Mouse (Mus musculus): Measurements from ENCODE around the gene Shf. TPM values are rescaled to one million over a fixed set of nuclear protein-coding genes. Genes with fewer than 3 reads are reported as not detected.
A peak's percentile ranks its signal among the peaks of the same experiment; 100 is the strongest.
"Not testable (repeated sequence)": the region's sequence is repeated elsewhere in the genome, so short reads cannot be mapped to it uniquely, and the experiment has no call there.

The Shf gene
- polyA plus RNA-seq, 1 experiment = 12.3 TPM

- H3K4me3 ChIP-seq (ENCODE audit: insufficient read depth, low read length) = no peak overlapping the region
- TF ChIP-seq POLR2A (IDR thresholded peaks at IDR 0.05; ENCODE audit: low read depth, low read length) (no peak), CTCF (IDR thresholded peaks at IDR 0.05; ENCODE audit: borderline replicate concordance, insufficient read depth, low read length) (no peak)
- no peak overlapping the region for H3K27ac ChIP-seq (ENCODE audit: insufficient read depth, low read length)
- peaks cover 6% of the 10 kb centered on the region; the same call in 1 of the 2 replicates for H3K4me1 ChIP-seq (ENCODE audit: control insufficient read depth, insufficient read depth, low read length)
Observed at GRCm38 (mm10) chr2:122332222-122332621, 36.7 kb downstream of the Shf start.

DNA sequence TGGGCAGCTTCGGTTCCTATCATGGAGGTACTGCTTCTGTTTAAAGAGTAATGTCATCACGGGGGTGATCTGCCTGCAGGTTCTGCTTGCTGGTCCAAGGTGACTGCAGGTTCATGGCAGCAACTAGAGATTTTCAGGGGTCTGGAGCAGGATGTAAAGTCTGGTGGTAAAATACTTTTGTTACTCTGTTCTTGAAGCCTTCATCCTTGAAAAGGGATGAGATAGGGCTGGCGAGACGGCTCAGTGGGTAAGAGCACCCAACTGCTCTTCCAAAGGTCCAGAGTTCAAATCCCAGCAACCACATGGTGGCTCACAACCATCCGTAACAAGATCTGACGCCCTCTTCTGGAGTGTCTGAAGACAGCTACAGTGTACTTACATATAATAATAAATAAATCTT lies 38.6 kb downstream of the Shf start:
- not testable (repeated sequence) for H3K4me1 ChIP-seq (ENCODE audit: control insufficient read depth, insufficient read depth, low read length); H3K27ac ChIP-seq (ENCODE audit: insufficient read depth, low read length); H3K4me3 ChIP-seq (ENCODE audit: insufficient read depth, low read length)

- peaks cover 14% of the 10 kb centered on the region for H3K4me1 ChIP-seq (ENCODE audit: control insufficient read depth, insufficient read depth, low read length)
- TF ChIP-seq CTCF (IDR thresholded peaks at IDR 0.05; ENCODE audit: borderline replicate concordance, insufficient read depth, low read length) (no peak), POLR2A (IDR thresholded peaks at IDR 0.05; ENCODE audit: low read depth, low read length) (no peak)
- H3K4me3 ChIP-seq (ENCODE audit: insufficient read depth, low read length) = no peak overlapping the region
- peak overlapping the region; percentile 53; the same call in 1 of the 2 replicates for H3K27ac ChIP-seq (ENCODE audit: insufficient read depth, low read length)
Observed at GRCm38 (mm10) chr2:122327986-122328385, 41.0 kb downstream of the Shf start.

GRCm38 (mm10) chr2:122325361-122325760 lies 43.6 kb downstream of the Shf start:
- Histone ChIP-seq H3K4me3 (ENCODE audit: insufficient read depth, low read length) (no peak overlapping the region), H3K27ac (ENCODE audit: insufficient read depth, low read length) (0 out of 2 replicates have a peak overlapping the region, but pooled peaks have one; percentile 20), H3K4me1 (ENCODE audit: control insufficient read depth, insufficient read depth, low read length) (peaks cover 14% of the 10 kb centered on the region)
- no peak for TF ChIP-seq POLR2A (IDR thresholded peaks at IDR 0.05; ENCODE audit: low read depth, low read length)
- no peak for TF ChIP-seq CTCF (IDR thresholded peaks at IDR 0.05; ENCODE audit: borderline replicate concordance, insufficient read depth, low read length)

- Histone ChIP-seq H3K27ac (ENCODE audit: insufficient read depth, low read length) (no peak overlapping the region), H3K4me1 (ENCODE audit: control insufficient read depth, insufficient read depth, low read length) (peaks cover 14% of the 10 kb centered on the region), H3K4me3 (ENCODE audit: insufficient read depth, low read length) (no peak overlapping the region)
- TF ChIP-seq POLR2A (IDR thresholded peaks at IDR 0.05; ENCODE audit: low read depth, low read length) = no peak
- TF ChIP-seq CTCF (IDR thresholded peaks at IDR 0.05; ENCODE audit: borderline replicate concordance, insufficient read depth, low read length) = no peak
Observed at GRCm38 (mm10) chr2:122324586-122324985, 44.4 kb downstream of the Shf start.

GRCm38 (mm10) chr2:122323960-122324359 lies 45.0 kb downstream of the Shf start:
- TF ChIP-seq POLR2A (IDR thresholded peaks at IDR 0.05; ENCODE audit: low read depth, low read length) (no peak), CTCF (IDR thresholded peaks at IDR 0.05; ENCODE audit: borderline replicate concordance, insufficient read depth, low read length) (no peak)
- H3K27ac ChIP-seq (ENCODE audit: insufficient read depth, low read length) = no peak overlapping the region
- peaks cover 14% of the 10 kb centered on the region for H3K4me1 ChIP-seq (ENCODE audit: control insufficient read depth, insufficient read depth, low read length)
- no peak overlapping the region for H3K4me3 ChIP-seq (ENCODE audit: insufficient read depth, low read length)

DNA sequence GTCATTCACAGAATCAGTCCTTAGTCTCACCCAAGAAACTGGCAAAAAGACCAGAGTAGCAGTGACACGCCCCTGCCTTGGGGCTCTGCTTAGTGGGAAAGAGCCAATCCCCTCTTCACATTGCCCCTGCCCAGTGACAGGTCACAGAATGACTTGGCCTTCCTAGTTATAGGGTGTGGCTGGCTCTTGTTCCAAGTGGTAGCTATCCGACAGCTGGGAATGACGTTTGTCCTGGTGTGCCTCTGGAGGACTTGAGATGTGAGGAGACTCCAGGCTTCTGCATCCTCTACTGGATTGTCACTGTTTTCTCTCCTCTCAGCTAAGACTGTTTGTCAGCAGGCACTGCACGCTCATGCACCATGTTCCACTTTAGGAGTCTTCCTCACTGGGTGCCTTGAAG lies 51.6 kb downstream of the Shf start:
- Histone ChIP-seq H3K27ac (ENCODE audit: insufficient read depth, low read length) (no peak overlapping the region), H3K4me3 (ENCODE audit: insufficient read depth, low read length) (no peak overlapping the region), H3K4me1 (ENCODE audit: control insufficient read depth, insufficient read depth, low read length) (no peaks in the 10 kb centered on the region)
- TF ChIP-seq POLR2A (IDR thresholded peaks at IDR 0.05; ENCODE audit: low read depth, low read length) (no peak), CTCF (IDR thresholded peaks at IDR 0.05; ENCODE audit: borderline replicate concordance, insufficient read depth, low read length) (no peak)

GRCm38 (mm10) chr2:122315372-122315771 lies 53.6 kb downstream of the Shf start, which contains the start of gene Duox1:
Gene Duox1 (plus strand): TSS chr2:122315672.
- TF ChIP-seq CTCF (IDR thresholded peaks at IDR 0.05; ENCODE audit: borderline replicate concordance, insufficient read depth, low read length) (no peak), POLR2A (IDR thresholded peaks at IDR 0.05; ENCODE audit: low read depth, low read length) (no peak)
- no peaks in the 10 kb centered on the region for H3K4me1 ChIP-seq (ENCODE audit: control insufficient read depth, insufficient read depth, low read length)
- H3K4me3 ChIP-seq (ENCODE audit: insufficient read depth, low read length) = no peak within 1 kb of the TSS
- no peak within 1 kb of the TSS for H3K27ac ChIP-seq (ENCODE audit: insufficient read depth, low read length)

DNA sequence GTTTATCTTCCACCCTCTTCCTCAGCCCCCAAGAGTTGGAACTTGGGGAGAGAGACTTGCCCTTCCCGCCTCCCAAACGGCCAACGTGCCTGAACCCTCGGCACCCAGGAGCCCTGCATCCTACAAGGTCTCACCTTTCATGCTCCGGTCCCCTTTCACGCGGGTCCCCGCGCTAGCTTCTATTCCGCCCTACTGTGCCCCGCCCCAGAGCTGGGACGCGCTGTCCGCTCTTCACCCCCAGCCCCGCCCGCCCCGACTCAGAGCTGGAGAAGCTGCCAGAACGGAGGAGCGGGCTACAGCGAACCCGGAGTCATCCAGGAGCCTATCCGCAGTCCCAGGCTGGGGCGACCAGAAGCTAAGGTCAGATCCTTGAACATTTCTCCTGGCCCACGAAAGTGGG lies 55.4 kb downstream of the Shf start, which contains the start of gene Duoxa1:
Gene Duoxa1, minus strand, starts transcription at position 195 of the 400 bp plus-strand sequence.
- Histone ChIP-seq H3K4me1 (ENCODE audit: control insufficient read depth, insufficient read depth, low read length) (no peaks in the 10 kb centered on the region), H3K27ac (ENCODE audit: insufficient read depth, low read length) (no peak within 1 kb of the TSS), H3K4me3 (ENCODE audit: insufficient read depth, low read length) (no peak within 1 kb of the TSS)
- TF ChIP-seq POLR2A (IDR thresholded peaks at IDR 0.05; ENCODE audit: low read depth, low read length) (no peak), CTCF (IDR thresholded peaks at IDR 0.05; ENCODE audit: borderline replicate concordance, insufficient read depth, low read length) (no peak)

GRCm38 (mm10) chr2:122312722-122313417 lies 56.1 kb downstream of the Shf start:
- Histone ChIP-seq H3K4me3 (ENCODE audit: insufficient read depth, low read length) (no peak overlapping the region), H3K27ac (ENCODE audit: insufficient read depth, low read length) (no peak overlapping the region), H3K4me1 (ENCODE audit: control insufficient read depth, insufficient read depth, low read length) (no peaks in the 10 kb centered on the region)
- TF ChIP-seq CTCF (IDR thresholded peaks at IDR 0.05; ENCODE audit: borderline replicate concordance, insufficient read depth, low read length) (peak; percentile 35), POLR2A (IDR thresholded peaks at IDR 0.05; ENCODE audit: low read depth, low read length) (no peak)

Measured in embryonic fibroblast, embryonic 13.5 days (primary cell).